Mouse (Mus musculus): ENCODE data around the gene Ppfibp1. TPM values are rescaled to one million over a fixed set of nuclear protein-coding genes. Genes with fewer than 3 reads are reported as not detected.

The Ppfibp1 gene
- polyA plus RNA-seq, 1 experiment from 2014 or later = 25.0 TPM

DNA sequence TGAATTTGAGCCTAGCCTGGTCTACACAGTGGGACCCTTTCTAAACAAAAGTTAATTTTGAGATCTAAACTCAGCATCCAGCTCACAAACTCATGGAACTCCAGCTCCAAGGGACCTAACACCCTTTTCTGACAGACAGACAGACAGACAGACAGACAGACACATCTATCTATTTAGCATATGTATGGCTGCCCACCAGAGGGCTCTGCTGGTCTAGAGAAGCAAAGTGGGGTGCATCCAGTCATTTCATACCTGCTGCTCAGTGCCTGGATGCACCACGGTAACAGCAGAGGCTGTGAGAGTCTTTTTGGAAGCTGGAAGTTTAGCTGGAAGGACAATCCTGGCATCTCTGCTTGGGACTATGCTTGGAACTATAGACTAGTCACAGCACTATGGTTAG is 125.3 kb downstream of the Ppfibp1 start:
- Histone ChIP-seq H3K9me3 (no peaks in the 10 kb centered on the region), H3K36me3 (no peaks in the 10 kb centered on the region), H3K27ac (replicated peaks) (no peak overlapping the region), H3K4me1 (no peaks in the 10 kb centered on the region), H3K9ac (replicated peaks) (no peak overlapping the region), H3K4me2 (replicated peaks) (no peak overlapping the region), H3K27me3 (no peaks in the 10 kb centered on the region), H3K4me3 (no peak overlapping the region)
- ATAC-seq (ENCODE audit: low FRiP score, low read depth) = no peak
- 96% methylated on average over 1 of the region's 1 CpGs for WGBS

DNA sequence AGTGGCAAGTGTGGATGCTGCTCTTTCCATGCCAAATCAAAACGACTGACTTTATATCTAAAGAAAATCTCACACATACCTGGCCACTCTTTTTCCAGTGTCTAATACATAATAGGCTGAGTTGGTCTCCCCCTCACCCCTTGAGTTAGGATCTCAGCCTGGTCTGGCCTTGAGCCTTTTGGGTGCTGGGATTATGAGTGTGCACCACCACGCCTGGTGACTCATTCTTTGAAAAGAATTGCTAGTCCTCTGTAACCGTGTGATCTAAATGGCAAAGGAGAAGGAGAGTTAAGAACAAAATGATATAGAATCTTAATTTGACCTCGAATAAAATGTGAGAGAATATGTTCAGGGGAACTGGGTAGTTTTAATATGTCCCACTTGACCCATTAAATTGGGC is 129.6 kb downstream of the Ppfibp1 start:
- no peak for ATAC-seq (ENCODE audit: low FRiP score, low read depth)
- Histone ChIP-seq H3K9ac (replicated peaks) (no peak overlapping the region), H3K4me1 (no peaks in the 10 kb centered on the region), H3K4me2 (replicated peaks) (no peak overlapping the region), H3K27me3 (no peaks in the 10 kb centered on the region), H3K4me3 (no peak overlapping the region), H3K36me3 (no peaks in the 10 kb centered on the region), H3K9me3 (no peaks in the 10 kb centered on the region), H3K27ac (replicated peaks) (no peak overlapping the region)
- 86% methylated on average over 4 of the region's 4 CpGs for WGBS

DNA sequence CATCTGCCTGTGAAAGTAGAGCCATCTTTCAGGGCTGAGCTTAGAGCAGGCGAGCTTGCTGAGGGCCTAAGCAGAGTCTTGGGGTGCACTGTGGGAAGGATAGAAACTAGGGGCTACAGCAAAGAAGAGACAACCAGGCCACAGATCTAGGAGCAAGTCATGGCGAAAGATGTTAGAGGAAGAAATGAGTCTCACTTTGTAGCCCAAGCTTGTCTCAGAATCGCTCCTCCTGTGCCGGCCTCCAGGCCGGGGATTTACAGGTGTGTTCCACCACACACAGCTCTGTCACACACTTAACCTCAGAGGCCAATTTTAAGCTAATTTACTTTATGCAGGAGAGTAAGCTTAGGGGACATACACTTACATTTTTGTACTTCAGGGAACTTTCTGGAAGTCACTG is 130.1 kb downstream of the Ppfibp1 start:
- Histone ChIP-seq H3K9me3 (no peaks in the 10 kb centered on the region), H3K27me3 (no peaks in the 10 kb centered on the region), H3K36me3 (no peaks in the 10 kb centered on the region), H3K4me1 (no peaks in the 10 kb centered on the region), H3K4me2 (replicated peaks) (no peak overlapping the region), H3K27ac (replicated peaks) (no peak overlapping the region), H3K9ac (replicated peaks) (no peak overlapping the region), H3K4me3 (no peak overlapping the region)
- ATAC-seq (ENCODE audit: low FRiP score, low read depth) = no peak
- 87% methylated on average over 5 of the region's 5 CpGs for WGBS

DNA sequence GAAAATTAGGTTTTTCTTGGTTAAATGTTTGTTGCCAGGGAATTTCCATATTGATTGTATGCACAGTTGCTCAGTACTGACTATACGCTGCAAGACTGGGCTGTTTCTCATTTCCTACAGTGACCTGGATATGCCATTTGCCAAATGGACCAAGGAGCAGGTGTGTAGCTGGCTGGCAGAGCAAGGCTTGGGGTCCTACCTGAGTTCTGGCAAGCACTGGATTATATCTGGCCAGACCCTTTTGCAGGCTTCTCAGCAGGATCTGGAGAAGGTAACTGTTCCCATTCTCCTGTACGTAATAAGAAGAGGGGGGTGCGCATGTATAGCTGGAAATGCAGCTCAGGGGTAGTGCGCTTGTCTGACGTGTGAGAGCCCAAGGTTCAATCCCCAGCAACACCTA is 132.9 kb downstream of the Ppfibp1 start:
- no peak for ATAC-seq (ENCODE audit: low FRiP score, low read depth)
- no peak overlapping the region for H3K4me3 ChIP-seq
- no peaks in the 10 kb centered on the region for H3K27me3 ChIP-seq
- WGBS = 95% methylated on average over 5 of the region's 5 CpGs
- no peak overlapping the region for H3K27ac ChIP-seq (replicated peaks)
- no peak overlapping the region for H3K4me2 ChIP-seq (replicated peaks)
- no peak overlapping the region for H3K9ac ChIP-seq (replicated peaks)
- H3K4me1 ChIP-seq = no peaks in the 10 kb centered on the region
- no peaks in the 10 kb centered on the region for H3K36me3 ChIP-seq
- H3K9me3 ChIP-seq = no peaks in the 10 kb centered on the region

DNA sequence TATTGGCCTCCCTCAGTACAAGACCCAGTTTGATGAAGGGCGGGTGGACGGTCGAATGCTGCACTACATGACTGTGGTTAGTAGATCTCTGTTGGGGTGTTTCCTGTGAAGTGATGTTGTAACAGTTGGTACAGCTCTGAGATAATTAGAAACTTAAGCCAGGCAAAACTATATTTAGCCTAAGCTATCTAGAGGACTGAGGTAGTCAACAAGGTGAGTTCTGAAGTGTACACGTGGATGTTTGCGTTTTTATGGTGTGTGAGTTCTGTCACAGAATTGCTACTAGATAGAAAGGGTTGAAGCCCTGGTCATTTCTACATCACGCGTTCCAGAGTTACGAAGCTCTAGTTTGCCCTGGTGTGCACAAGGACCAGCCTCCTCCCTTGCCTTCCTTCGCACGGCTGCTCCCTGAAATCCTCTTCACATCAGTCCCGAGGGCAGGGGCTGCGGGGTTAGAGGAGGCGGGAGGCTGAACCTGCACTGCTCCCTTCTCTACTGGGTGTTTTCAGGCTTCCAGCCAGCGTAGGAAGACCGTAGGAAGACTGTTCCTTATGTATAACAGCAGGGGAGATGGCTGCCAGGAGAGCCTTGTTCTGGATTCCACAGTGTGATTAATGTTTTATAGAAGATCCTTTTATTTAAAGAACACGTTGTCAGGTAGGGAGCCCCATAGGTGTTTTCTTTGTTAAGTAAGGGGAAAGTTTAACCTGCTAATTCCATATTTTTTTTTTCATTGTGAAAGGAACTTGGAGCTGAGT is 134.3 kb downstream of the Ppfibp1 start:
- Histone ChIP-seq H3K9me3 (no peaks in the 10 kb centered on the region), H3K36me3 (no peaks in the 10 kb centered on the region), H3K9ac (replicated peaks) (no peak overlapping the region), H3K27ac (replicated peaks) (no peak overlapping the region), H3K4me3 (no peak overlapping the region), H3K4me1 (no peaks in the 10 kb centered on the region), H3K27me3 (no peaks in the 10 kb centered on the region), H3K4me2 (replicated peaks) (no peak overlapping the region)
- WGBS = 86% methylated on average over 16 of the region's 16 CpGs
- no peak for ATAC-seq (ENCODE audit: low FRiP score, low read depth)

DNA sequence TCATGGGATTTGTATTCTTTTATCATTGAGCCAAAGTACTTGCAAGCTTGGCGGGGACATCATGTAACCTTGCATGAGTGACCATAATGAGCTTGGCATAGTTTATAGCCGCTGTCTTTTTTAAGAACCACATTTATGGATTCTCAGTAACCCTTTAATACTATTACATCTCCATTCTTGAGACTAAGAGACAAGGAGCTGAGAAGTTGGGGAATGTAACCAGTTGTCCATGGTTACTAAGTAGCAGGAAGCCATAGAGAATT is 134.8 kb downstream of the Ppfibp1 start:
- 89% methylated on average over 2 of the region's 2 CpGs for WGBS
- Histone ChIP-seq H3K4me2 (replicated peaks) (no peak overlapping the region), H3K27ac (replicated peaks) (no peak overlapping the region), H3K27me3 (no peaks in the 10 kb centered on the region), H3K9me3 (no peaks in the 10 kb centered on the region), H3K4me1 (no peaks in the 10 kb centered on the region), H3K36me3 (no peaks in the 10 kb centered on the region), H3K4me3 (no peak overlapping the region), H3K9ac (replicated peaks) (no peak overlapping the region)
- no peak for ATAC-seq (ENCODE audit: low FRiP score, low read depth)

DNA sequence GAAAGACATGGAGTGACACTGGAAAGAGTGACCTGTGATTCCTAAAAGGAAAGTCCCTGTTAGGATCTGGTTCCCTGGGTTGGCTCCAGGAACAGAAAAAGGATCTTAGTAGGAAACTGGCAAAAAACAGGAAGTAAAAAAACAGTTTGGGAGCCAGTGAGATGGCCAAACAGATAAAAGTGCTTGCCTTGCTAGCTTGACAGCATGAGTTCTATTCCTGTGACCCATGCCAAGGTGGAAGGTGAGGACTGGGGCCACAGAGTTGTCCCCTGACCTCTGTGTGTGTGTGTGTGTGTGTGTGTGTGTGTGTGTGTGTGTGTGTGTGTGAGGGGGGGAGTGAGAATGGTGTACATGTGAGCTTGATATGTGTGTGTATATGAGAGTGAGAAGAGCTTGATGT is 135.3 kb downstream of the Ppfibp1 start:
- H3K4me3 ChIP-seq = no peak overlapping the region
- no peak for ATAC-seq (ENCODE audit: low FRiP score, low read depth)
- H3K4me2 ChIP-seq (replicated peaks) = no peak overlapping the region
- H3K9ac ChIP-seq (replicated peaks) = no peak overlapping the region
- H3K27ac ChIP-seq (replicated peaks) = no peak overlapping the region
- no peaks in the 10 kb centered on the region for H3K9me3 ChIP-seq
- H3K4me1 ChIP-seq = no peaks in the 10 kb centered on the region
- H3K36me3 ChIP-seq = no peaks in the 10 kb centered on the region
- no peaks in the 10 kb centered on the region for H3K27me3 ChIP-seq

DNA sequence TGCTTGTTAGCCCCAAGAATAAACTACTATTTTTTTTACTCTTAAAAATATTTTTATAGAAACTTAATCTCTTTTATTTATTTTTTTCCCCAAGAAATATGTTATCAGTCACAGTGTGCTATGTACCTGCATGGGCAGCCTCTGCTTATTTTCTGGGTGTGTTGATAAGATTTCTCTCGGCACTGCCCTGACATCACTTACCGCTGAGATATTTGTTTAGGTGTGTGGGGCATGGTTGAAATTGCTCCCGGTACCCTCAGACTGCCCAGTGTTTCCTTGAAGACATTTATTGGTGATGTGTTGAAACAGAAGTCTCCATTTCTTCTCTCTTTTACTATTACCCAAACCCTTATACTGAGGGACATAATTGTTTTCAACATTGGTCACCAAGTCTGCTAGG is 136.5 kb downstream of the Ppfibp1 start:
- Histone ChIP-seq H3K36me3 (no peaks in the 10 kb centered on the region), H3K27ac (replicated peaks) (no peak overlapping the region), H3K9me3 (no peaks in the 10 kb centered on the region), H3K4me3 (no peak overlapping the region), H3K4me1 (no peaks in the 10 kb centered on the region), H3K27me3 (no peaks in the 10 kb centered on the region), H3K4me2 (replicated peaks) (no peak overlapping the region), H3K9ac (replicated peaks) (no peak overlapping the region)
- no peak for ATAC-seq (ENCODE audit: low FRiP score, low read depth)
- 90% methylated on average over 3 of the region's 3 CpGs for WGBS

DNA sequence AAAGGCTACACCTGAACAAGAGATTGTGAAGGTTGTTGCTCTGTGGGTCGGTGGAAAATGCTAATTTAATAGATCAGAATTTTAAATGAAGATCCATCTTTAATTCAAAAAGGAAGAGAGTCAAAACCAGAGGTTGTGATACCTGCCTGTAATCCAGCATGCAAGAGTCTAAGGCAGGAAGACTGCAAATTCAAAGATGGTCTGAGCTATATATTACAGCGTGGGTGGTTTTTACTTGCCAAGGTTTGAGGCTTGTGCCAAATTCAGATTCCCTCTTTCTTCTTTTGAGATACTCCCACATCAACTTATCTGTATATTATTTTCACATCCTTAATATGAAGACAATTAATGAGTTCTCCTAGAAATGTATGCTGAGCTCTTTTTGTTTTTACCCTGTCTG is 140.1 kb downstream of the Ppfibp1 start:
- no peak for ATAC-seq (ENCODE audit: low FRiP score, low read depth)
- no peaks in the 10 kb centered on the region for H3K27me3 ChIP-seq
- no peak overlapping the region for H3K4me3 ChIP-seq
- H3K4me1 ChIP-seq = no peaks in the 10 kb centered on the region
- no peaks in the 10 kb centered on the region for H3K9me3 ChIP-seq
- no peak overlapping the region for H3K9ac ChIP-seq (replicated peaks)
- WGBS = 80% methylated on average over 2 of the region's 2 CpGs
- no peak overlapping the region for H3K27ac ChIP-seq (replicated peaks)
- H3K4me2 ChIP-seq (replicated peaks) = no peak overlapping the region
- no peaks in the 10 kb centered on the region for H3K36me3 ChIP-seq

DNA sequence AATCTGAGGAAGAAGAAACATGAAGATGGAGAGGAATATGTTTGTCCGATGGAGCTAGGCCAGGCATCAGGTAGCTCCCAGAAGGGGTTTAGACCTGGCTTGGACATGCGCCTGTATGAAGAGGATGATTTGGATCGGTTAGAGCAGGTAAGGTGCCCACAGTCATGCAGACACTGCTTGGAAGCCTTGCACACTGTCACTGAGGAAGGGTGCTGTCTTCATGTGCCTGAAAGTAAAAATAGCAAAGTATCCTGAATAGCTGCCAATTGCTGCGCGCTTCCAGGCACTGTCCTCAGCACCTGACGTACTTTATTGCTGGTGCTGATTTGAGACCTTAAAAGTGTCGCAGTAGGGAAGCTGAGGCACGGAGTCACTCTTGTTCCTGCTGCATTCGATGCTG is 141.3 kb downstream of the Ppfibp1 start:
- no peak overlapping the region for H3K27ac ChIP-seq (replicated peaks)
- no peaks in the 10 kb centered on the region for H3K36me3 ChIP-seq
- H3K9ac ChIP-seq (replicated peaks) = no peak overlapping the region
- ATAC-seq (ENCODE audit: low FRiP score, low read depth) = no peak
- 94% methylated on average over 9 of the region's 9 CpGs for WGBS
- H3K4me1 ChIP-seq = no peaks in the 10 kb centered on the region
- H3K9me3 ChIP-seq = no peaks in the 10 kb centered on the region
- H3K4me2 ChIP-seq (replicated peaks) = no peak overlapping the region
- no peak overlapping the region for H3K4me3 ChIP-seq
- no peaks in the 10 kb centered on the region for H3K27me3 ChIP-seq

DNA sequence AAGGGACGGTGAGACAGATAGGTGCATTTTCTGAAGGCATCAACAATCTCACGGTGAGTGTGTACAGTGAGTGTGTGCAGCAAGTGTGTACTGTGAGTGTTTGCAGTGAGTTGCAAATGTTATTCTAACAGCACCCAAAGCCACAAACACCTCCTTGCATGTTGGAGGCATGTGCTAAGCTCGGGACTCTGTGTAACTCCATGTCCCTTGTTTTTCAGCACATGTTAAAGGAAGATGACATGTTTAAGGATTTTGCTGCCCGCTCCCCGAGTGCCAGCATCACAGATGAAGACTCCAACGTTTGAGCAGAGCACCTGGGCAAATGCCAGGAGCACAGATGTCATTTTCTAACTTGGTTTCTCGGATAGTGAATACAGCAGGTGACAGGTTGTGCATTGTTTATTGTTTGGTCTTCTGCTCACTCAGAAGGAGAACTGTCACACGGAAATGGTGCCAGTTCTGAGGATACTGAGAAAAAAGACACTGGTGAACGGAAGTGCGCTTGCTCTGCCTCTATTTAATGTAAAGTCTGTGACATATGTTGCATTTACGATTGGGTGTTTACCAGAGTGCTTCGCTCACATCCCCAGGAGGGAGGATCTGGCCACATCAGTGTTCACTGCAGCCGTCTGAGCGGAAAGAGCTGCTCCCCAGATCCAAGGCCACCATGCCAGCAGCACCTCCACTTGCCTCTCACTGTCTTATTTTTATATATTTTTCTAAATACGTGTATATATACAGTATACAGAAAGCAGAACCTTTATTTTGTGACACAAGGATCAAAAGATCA is 142.0 kb downstream of the Ppfibp1 start:
- Histone ChIP-seq H3K4me3 (no peak overlapping the region), H3K4me2 (replicated peaks) (no peak overlapping the region), H3K9ac (replicated peaks) (no peak overlapping the region), H3K27ac (replicated peaks) (no peak overlapping the region), H3K4me1 (no peaks in the 10 kb centered on the region), H3K27me3 (no peaks in the 10 kb centered on the region), H3K9me3 (no peaks in the 10 kb centered on the region), H3K36me3 (no peaks in the 10 kb centered on the region)
- ATAC-seq (ENCODE audit: low FRiP score, low read depth) = no peak
- 91% methylated on average over 15 of the region's 15 CpGs for WGBS

DNA sequence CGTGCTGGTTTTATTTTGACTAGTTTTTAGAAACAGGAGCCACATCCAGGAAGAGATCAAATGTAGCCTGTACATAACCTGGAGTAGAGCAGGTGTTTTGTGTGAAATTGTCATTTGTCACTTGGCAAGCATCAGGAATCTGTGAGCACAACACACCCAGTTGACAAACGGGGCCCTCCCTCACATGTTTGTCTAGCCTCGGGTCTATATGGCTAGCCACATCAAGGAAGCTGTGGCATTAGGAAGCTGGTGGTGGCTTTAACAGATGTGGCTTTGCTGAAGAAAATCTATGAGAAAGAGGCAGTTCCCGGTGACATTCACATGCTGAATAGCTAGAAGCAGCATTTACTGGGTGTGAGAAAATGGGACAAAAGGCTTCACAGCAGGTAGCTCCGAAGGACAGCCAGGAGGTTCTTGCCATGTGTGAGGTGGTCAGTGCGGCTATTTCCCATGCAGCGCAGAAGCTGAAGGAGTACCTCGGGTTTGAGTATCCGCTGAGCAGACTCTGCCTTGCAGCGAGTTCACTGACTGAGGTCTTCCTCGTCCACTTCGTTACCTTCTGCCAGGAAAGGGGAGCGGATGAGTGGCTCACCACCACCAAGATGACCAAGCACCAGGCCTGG is 144.1 kb downstream of the Ppfibp1 start, which contains the start of gene Rep15:
Gene Rep15 (plus strand): TSS at position 282 of the 623 bp plus-strand sequence.
- Histone ChIP-seq H3K4me2 (replicated peaks) (no peak within 1 kb of the TSS), H3K27ac (replicated peaks) (no peak within 1 kb of the TSS), H3K9ac (replicated peaks) (no peak within 1 kb of the TSS), H3K4me1 (no peaks in the 10 kb centered on the region), H3K36me3 (no peaks in the 10 kb centered on the region), H3K4me3 (no peak within 1 kb of the TSS), H3K27me3 (no peaks in the 10 kb centered on the region), H3K9me3 (no peaks in the 10 kb centered on the region)
- ATAC-seq (ENCODE audit: low FRiP score, low read depth) = no peak
- 38% methylated on average over 13 of the region's 13 CpGs for WGBS
